Mouse (Mus musculus) MEL-GATA-1-ER (cell line): Measurements from ENCODE around the gene Ubtf.
"Not testable (repeated sequence)": the region's sequence is repeated elsewhere in the genome, so short reads cannot be mapped to it uniquely, and the experiment has no call there.

Experiments used
- DNase-seq: peaks from one replicate; pipeline ENCODE4 v3.0.0-alpha.2; 2012; ENCODE audit warnings: low read depth; ENCODE audit errors: extremely low read depth

Gene Ubtf

DNA sequence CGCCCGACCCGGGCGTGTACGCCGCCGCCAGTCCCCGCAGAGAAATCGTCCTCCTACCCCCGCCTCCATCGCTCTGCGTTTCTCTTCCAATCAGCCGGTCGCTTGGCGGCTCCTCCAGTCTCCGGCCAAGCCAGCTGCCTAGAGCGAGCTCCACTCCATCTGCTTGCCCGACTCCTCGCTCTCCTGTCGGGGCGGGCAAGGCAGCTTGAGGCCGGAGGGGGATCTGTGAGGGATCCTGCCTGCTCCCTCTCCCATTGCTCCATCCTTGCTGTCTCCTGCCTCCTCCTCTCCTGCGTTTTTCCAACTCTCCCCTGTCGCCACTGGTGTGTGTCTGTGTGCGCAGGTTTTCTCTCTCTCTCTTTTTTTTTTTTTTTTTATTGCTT, at the start of gene Ubtf:
Gene Ubtf (minus strand): TSS at position 333 of the 383 bp plus-strand sequence.
- no peak for DNase-seq

DNA sequence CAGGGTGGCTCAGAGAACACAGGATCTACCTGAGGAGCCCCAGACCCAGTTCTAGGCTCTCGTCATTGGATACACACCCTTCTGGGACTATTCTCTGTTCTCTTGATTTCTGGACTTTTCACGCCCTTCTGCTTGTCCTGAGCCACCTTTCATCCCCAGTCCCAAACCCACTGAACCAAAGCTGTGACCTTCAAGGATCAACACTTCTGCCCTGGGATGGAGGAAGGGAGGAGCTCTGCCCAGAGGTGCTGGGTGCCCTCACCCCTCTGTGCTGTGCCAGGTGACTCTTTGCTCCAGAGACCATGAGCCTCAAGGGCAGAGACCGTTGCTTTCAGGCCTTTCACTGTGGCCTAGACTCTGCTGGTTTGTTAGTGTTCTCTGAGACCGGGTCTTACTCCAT, 49.7 kb upstream of the Ubtf start:
- no peak for DNase-seq

DNA sequence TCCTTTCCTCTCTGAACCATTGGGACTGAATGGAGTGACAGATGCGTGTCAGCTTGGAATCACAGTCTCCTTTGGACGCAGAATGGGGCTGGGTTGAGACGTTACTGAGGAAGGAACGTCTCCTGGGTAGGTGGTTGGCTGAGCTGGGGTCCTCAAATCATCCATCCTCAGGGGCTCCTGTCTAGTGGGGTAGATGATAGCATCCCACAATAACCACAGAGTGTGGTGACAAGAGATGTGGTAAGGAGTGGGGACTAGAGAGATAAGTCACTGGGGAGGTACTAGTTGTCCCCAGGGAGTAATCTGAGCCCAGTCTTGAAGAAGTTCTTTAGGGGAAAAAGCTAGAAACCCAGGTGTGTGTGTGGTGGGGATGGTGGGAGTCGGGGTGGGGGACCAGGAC, 48.8 kb upstream of the Ubtf start:
- DNase-seq: peak; percentile 38

DNA sequence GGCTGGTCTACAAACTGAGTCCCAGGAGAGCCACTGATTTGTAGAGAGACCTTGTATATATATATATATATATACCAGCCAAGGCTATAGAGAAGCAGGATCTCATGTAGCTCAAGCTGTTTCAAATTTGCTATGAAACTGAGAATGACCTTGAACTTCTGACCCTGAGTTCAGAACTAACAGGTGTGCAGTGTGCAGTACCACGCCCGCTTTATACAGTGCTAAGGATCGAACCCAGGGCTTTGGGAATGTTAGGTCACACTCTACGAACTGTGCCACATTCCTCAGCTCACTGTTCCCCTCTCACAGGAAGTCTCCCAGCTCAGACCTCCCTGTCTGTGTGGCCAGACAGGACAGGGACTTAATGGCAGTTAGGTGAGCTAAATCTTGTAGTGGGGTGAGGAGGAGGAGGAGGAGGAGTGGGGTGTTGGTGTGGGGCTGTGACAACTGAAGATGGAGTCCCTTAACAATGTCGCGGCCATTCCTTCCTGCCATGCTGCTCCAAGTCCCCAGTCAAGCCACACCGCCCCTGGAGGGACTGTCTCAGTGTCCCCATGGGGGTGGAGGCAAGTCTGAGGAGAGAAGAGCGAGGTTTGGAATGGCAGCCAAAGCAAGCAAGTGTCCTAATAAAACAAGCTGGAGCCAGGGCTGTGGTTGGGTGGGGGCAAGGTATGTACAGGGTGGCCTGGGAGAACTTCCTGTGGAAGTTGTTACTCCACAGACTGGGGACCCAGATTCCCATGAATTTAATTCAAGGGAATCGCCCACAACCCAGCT, 48.1 kb upstream of the Ubtf start:
- DNase-seq: no peak

DNA sequence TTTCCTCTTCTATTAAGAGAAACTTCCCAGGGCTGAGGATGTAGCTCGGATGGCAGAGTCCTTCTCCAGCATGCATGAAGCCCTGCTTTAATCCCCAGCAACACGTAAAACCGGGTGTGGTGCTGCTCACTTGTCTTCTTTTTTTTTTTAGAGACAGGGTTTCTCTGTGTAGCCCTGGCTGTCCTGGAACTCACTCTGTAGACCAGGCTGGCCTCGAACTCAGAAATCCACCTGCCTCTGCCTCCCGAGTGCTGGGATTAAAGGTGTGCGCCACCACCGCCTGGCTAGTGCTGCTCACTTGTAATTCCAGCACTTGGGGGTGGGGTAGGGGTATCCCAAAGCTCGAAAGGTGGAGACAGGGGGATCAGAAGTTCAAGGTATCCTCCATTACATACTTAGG, 46.6 kb upstream of the Ubtf start, which contains the start of gene Slc4a1:
Gene Slc4a1 (minus strand): TSS at position 101 of the 400 bp plus-strand sequence.
- not testable (repeated sequence) for DNase-seq

DNA sequence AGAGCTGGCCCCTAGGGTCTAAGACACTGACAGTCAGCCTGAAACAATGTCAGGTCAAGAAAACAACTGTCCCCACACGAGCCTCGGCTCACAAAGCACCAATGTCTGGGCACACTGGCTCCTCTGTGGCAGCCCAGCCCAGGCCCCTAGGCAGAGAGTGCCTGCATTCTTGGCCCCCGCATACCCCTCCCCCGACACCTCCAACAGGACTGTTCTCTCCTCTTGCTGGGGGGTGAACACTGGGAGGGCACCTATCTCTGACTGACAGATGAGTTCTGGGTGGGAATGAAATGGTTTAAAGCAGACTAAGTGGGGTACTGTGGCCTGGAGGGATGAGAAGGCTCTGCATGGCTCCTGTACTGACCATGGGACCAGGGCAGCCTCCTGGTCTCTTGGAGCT, 46.2 kb upstream of the Ubtf start:
- no peak for DNase-seq

DNA sequence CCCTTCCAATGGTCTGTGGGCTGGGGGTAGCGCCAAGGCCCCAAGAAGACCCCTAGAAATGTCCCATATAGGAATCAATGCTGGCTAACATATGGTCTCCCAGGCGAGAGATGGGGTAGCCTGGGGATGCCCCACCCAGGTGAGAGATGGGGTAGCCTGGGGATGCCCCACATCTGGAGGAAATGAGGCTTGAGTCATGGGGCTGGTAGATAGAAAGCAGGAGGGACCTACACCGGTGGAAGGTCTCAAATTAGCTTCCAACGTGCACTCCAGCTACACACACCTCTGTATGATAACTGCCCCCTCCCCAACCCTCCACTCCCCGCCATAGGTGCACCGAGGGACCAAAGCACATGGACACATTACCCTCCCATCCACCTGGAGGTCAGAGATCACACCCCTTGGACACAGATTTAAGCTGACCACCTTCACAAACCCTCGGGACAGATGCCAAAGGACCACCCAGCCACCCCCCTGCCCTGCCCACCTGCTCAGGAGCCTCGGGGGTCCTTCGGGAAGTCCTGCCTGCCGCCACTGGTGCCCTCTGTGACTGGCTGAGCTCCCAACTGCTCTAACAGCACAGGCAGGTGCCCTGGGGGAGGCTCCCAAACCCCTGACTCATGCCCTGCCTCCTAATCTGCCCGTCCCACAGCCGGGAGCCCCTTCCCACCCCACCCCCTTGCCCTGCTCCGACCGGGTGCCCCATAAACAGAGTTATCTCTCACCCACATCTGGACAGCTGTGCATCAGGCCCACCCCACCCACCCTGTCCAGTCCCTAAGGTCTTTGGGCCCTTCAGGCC, 45.2 kb upstream of the Ubtf start:
- no peak for DNase-seq

DNA sequence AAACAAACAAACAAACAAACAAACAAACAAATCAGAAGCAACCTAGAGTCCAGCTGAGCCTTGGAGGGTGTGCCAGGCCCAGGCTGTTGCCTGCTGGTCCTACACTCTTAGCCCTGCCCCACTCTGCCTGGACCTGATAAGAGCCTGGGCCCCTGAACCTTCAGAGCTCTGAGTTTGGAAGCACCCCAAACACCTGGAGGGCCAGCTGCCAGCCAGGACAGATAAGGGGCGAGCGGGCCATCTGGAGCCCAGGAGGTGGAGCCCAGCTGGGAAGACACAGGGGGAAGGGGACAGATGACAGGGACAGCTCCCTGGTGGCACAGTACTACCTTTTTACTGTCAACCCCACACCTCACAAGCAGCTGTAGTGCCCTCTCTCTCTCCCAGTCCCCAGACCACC, 44.1 kb upstream of the Ubtf start:
- DNase-seq: peak; percentile 30

DNA sequence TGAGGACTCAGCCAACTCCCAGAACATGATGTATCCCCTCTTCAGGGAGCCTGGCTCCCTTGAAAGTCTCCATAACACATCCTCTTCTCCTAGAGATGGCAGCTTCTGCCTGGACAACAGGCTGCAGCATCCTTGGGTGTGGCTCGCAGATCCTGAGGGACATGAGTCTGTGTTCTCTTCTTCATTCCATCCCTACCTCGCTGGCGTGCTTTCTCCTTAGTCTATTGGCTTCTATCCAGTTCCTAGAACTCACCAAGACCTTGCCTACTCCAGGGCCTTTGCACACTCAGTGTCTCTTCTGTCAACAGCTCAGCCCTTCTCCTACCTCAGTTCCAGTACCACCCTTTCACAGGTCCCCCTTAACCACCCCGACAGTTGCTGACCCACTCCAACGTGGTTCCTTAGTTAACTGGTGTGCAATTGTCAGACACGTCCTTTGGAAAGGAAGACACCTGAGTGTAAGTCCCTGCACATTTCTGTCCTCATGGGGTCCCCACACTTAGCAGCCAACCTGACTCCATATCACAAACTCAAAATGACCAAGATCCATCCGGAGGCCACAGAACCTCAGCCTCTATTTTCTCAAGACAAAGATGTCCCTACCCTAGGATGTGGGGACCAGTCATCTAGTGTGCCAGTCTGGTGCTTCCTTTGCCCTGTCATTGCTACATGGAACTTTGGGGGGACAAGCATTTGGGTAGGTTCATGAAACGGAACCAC, 42.4 kb upstream of the Ubtf start:
- no peak for DNase-seq

DNA sequence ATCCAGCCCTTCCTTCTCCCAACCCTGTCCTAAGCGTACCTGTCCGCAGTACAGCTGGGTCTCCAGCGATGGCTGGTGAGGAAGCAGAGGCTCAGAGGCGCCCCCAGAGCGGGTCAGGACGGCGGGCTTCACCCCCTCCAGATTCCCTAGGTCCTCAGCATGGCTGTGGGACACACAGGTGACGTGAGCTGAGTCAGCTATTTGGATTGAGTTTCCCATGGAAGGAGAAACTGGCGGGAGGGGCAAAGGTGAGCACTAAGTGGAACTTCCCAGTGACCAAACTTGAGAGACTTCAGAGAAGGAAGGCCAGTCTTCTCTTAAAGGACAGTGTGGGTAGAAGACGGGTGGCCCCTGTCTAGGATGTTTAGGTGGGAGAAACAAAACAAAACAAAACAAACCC, 38.8 kb upstream of the Ubtf start:
- no peak for DNase-seq

DNA sequence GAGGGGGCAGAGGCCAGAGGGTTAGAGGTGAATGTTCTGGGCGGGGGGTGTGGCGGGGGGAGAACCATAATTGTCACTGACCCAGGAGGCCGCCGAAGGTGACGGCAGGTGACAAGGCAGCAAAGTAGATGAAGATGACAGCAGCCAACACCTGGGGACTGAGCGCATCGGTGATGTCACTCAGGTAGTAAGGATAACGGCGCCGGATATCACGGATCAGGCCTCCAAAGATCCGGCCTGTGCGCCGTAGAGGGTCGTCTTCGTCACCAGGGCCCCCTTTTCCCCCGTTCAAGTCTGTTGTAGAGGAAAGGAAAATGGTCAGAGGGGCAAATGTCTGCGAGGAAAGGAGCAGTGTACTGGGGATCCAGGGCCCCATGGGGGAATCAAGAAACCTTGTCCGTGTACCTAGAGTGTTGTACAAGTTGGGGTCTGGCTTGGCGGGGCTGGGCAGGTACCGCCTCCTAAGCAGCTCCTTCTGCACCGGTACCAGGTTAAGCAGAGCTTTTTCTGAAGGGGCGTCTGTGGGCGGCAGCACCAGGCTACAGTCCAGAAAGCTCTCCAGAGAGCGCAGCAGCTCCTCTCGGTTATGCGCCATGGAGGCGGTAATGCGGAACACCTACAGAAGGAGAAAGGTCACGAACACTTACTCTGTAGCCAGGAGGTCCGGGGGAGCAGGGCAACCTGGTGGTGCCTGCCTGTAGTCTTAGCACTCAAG, 37.3 kb upstream of the Ubtf start:
- no peak for DNase-seq

DNA sequence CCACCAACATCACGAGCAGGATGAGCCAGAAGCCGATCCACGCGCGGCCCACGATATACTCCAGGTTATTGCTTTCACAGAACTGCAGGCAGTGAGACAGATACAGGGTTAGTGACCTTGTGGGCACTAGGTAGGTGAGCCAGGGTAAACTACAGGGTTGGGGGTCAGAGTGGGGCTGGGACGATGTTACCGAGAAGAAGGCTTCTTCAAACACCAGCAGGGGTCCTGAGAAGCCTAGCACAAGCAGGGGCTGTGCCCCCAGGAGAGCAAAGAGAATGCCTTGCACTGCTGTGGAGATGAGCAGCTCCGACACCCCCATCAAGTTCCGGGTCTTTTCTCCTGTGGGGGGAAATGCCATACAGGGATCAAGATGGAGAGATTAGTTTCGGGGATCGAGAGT, 36.6 kb upstream of the Ubtf start:
- DNase-seq: no peak

DNA sequence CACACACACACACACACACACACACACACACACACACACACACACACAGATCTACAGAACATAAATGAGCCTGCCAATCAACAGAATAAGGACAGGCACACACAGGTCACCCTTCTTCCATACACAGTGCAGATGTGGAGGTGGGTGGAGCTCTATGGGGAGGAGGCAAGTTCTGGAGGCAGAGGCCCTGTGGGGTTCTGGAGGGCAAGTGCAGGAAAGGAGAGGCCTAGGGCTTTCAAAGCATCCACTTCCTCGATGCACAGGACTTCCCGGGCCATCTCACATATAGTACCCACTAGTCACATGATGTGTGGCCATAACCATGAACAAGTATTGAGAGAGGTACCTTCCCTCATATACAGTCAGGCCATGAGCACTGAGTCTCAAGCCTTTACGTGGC, 36.0 kb upstream of the Ubtf start:
- DNase-seq: no peak

DNA sequence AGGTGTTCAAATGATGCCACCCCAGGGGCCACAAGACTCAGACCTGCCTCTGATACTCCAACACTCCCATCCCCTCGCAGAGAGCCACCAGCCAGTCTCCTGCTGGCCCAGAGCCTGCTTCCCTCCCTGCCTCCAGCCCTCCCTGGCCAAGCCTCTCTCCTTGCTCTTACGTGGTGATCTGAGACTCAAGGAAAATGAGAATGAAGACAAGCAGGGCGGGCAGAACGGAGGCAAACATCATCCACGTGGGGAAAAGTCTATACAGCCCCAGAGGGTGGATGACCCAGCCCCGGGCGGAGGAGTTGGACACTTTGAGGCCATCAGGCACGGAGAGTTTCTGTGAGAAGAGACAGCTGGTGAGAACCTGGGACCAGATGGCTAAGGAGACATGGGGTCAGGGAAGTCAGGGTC, 33.5 kb upstream of the Ubtf start:
- DNase-seq: no peak

DNA sequence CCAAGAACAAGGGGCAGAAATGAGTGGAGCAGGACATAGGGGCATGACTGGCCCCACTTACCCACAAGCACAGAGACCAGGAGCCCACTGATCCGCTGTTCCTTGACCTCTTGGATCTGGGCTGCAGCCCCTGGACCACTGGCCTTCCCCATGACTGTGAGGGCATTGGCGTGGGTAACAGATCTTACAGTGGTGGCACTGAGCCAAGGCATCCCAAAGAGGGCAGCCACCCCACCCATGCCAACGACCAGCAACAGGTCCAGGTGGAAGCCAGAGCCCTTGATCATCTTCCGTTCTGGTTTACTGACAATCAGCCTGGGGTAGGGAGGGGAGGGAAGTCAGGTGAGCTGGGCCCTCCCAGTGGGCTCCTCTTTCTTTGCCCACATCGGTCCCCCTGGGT, 32.8 kb upstream of the Ubtf start:
- no peak for DNase-seq

DNA sequence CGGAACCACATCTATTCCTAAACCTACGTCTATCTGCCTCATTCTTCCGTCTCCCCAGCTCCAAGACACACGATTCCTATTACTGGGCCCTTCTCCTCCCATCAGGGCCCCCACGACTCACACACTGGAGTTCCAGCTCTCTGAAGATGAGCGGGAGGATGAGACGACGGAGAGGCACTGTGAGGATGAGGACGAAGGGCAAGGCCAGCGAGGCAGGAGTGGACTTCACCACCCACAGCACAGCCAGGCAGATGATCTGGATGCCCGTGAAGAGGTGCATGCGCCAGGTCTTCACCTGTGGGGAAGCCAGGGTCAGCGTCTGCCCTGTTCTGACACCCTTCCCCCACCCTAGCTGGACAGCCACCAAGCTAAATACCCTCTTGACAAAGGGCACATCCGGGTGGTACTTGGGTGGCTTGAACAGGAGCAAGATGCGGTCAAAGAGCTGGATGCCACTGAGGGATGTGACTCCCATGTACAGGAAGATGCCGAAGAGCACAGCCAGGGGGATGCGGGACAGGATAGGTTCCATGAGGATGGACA, 31.5 kb upstream of the Ubtf start:
- no peak for DNase-seq

DNA sequence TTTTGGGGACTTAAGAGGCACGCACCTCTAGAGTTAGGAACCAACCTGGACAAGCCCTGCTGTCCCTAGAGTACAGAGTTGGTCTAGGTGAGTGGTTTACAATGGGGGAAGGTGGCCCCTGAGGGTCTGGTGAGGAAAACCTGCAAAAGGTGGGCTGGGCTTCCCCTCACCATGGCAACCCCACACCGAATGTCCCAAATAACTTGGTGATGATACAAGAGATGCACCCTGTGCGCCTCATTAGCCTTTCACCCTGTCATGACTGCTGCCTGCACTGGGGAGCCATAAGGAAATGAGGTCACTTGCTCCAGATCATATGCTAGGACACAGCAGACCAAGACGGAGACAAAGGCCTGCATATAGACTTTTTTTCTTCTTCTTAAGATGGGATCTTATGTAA, 30.9 kb upstream of the Ubtf start:
- DNase-seq: no peak

DNA sequence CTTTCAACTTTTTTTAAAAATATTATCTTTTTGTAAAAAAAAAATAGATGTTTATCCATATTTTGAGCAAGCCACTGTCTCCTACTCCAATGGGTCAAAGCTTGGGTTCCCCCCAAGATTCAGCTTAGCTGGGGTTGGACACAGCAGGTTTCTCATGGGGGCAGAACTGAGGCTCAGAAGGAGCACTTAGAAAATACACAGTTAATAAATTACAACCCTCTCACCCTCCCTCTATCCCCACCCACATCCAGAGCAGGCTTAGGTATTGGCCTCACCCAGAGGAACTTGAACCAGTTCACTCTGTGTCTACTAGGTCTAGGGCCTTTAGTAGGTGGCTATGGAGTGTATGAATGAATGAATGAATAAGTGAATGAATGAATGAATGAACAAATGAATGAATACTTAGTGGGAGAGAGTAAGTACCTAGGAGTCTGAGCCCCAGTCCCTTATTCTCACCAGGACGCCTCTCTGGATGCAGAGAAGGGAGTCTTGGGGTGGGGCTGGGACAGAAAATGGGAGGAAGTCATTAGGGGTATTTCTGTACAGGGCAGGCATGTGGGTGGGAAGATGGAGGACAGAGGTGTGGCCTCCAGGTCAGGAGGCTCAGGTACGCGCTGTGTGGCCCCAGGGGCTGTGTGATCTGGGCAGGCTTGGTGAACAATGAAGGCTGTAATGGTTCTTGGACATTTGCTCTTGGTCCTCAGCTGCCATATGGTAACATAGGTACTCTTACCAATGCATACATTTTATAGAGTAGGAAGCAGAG, 29.8 kb upstream of the Ubtf start:
- no peak for DNase-seq

DNA sequence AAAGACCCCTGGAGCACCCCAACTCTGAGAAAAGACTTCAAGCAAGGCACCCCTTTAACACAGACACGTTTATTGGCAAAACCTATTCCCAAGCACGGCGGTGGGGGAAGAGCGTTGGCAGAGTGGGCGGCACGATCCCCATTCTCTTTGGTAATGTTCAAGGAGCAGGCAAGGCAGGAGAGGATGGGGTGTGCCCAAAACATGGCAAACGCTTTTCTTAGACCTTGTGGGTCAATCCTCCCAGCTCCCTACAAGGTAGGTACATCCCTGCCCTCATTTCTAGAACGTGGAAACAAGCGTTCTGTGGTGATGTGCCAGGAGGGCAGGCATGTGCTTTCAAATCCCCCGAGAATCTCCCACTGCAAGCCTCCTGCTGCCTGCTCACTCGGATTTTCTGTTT, 29.2 kb upstream of the Ubtf start:
- no peak for DNase-seq

DNA sequence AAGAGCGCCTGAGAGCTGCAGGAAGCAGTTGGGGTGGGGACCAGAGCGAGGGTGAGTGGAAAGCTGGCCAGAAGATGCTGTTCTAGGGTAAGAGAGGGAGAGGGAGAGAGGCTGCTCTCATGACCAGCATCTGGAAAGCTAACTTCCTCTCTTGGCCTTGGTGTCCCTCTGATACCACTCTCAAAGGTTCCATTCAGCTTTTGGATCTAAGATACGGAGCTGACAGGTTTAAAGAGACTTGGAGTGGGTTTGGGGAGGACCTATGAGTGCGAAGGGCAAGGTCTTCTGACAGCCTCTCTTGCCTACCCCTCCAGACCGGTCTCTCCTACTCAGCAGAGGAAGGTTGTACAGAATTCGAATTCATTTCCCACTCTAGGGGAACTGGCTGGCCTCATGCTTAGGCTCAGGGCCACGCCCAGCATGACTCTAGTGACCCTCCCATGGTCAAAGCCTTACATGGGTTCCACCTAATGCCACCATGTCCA, 28.6 kb upstream of the Ubtf start:
- DNase-seq: no peak
